Comparison of ENCODE assay signal across 9 mouse cellular contexts in genomic region chr11:61193392-61193791, GRCm38 (mm10). TPM values are rescaled to one million over a fixed set of nuclear protein-coding genes. Genes with fewer than 3 reads are reported as not detected.
DNase-seq lines count a peak whose midpoint lies in the region; ATAC-seq and TF ChIP-seq lines count a peak whose summit lies in the region.
"Had no signal": no experiment of that assay in that cellular context is flagged by ENCODE, and none has a peak within 500 bp of the region (broad histone marks: within the 10 kb centered on the region; RNA-seq: fewer than 3 reads in every experiment).

No protein-coding gene starts in this region.

- no peak overlapping the region for H3K4me2 ChIP-seq in forebrain, embryonic 11.5 days (ENCODE audit: low read depth, low read length, severe bottlenecking)
- H3K4me2 ChIP-seq in forebrain, embryonic 15.5 days (replicated peaks), result no peak overlapping the region
- H3K4me2 ChIP-seq in hindbrain, postnatal 0 days (ENCODE audit: low read depth, low read length), result no peak overlapping the region
- H3K4me2 ChIP-seq in midbrain, embryonic 11.5 days, result no peak overlapping the region

- H3K27ac ChIP-seq in forebrain, embryonic 11.5 days (ENCODE audit: low read depth, low read length), result no peak overlapping the region
- no peak overlapping the region for H3K27ac ChIP-seq in forebrain, embryonic 15.5 days (replicated peaks)
- H3K27ac ChIP-seq in hindbrain, postnatal 0 days, result no peak overlapping the region
- H3K27ac ChIP-seq in midbrain, embryonic 11.5 days (ENCODE audit: low read depth, low read length), result no peak overlapping the region
- H3K27ac ChIP-seq in spleen, adult 2 months (ENCODE audit: insufficient read depth, low read length), result no peak overlapping the region

- no peak overlapping the region for H3K9ac ChIP-seq in forebrain, embryonic 11.5 days (ENCODE audit: low read length)
- H3K9ac ChIP-seq in forebrain, embryonic 15.5 days (replicated peaks), result no peak overlapping the region
- no peak overlapping the region for H3K9ac ChIP-seq in hindbrain, postnatal 0 days (replicated peaks; ENCODE audit: low read length)
- no peak overlapping the region for H3K9ac ChIP-seq in midbrain, embryonic 11.5 days (ENCODE audit: low read length)

- no peak for ATAC-seq in forebrain, embryonic 11.5 days (replicated peaks; ENCODE audit: low FRiP score)
- ATAC-seq in forebrain, embryonic 15.5 days (replicated peaks), result no peak
- ATAC-seq in hindbrain, postnatal 0 days, result peak; percentile 78
- no peak for ATAC-seq in midbrain, embryonic 11.5 days (ENCODE audit: low FRiP score)

- 12% methylated on average over 9 of the region's 9 CpGs for WGBS in forebrain, embryonic 11.5 days
- 8% methylated on average over 9 of the region's 9 CpGs for WGBS in forebrain, embryonic 15.5 days
- 12% methylated on average over 9 of the region's 9 CpGs for WGBS in hindbrain, postnatal 0 days
- 9% methylated on average over 9 of the region's 9 CpGs for WGBS in midbrain, embryonic 11.5 days
- 4% methylated on average over 9 of the region's 9 CpGs for WGBS in spleen, adult 2 months

- H3K9me3 ChIP-seq in forebrain, embryonic 11.5 days (ENCODE audit: control insufficient read depth, low read length), result no peaks in the 10 kb centered on the region
- no peaks in the 10 kb centered on the region for H3K9me3 ChIP-seq in forebrain, embryonic 15.5 days
- H3K9me3 ChIP-seq in hindbrain, postnatal 0 days (ENCODE audit: low read length), result no peaks in the 10 kb centered on the region
- H3K9me3 ChIP-seq in midbrain, embryonic 11.5 days (ENCODE audit: control insufficient read depth, low read length), result no peaks in the 10 kb centered on the region

- H3K4me3 ChIP-seq in forebrain, embryonic 11.5 days (ENCODE audit: low read depth, low read length), result no peak overlapping the region
- no peak overlapping the region for H3K4me3 ChIP-seq in forebrain, embryonic 15.5 days
- H3K4me3 ChIP-seq in hindbrain, postnatal 0 days (ENCODE audit: low read length), result no peak overlapping the region
- H3K4me3 ChIP-seq in midbrain, embryonic 11.5 days (ENCODE audit: low read depth, low read length), result no peak overlapping the region
- H3K4me3 ChIP-seq in spleen, adult 2 months (ENCODE audit: extremely low read depth, insufficient read depth, insufficient read length), result no peak overlapping the region
- H3K4me3 ChIP-seq: myocyte had no signal

- DNase-seq in forebrain, embryonic 11.5 days (ENCODE audit: low spot score), result peak; percentile 86
- DNase-seq in c-Kit-positive CD71-positive TER-119-positive erythroid progenitor cells, embryonic 14.5 days (ENCODE audit: low spot score), result peak; percentile 55
- DNase-seq in frontal cortex, adult 2 months (ENCODE audit: extremely low spot score in 1 of 2, low spot score in 1 of 2), result peak; percentile 34 to 90
- peak; percentile 91 for DNase-seq in hindbrain, postnatal 0 days (ENCODE audit: low spot score)
- DNase-seq in left cerebral cortex, adult 11 months (ENCODE audit: low spot score), result peak; percentile 65
- peak; percentile 97 for DNase-seq in midbrain, embryonic 11.5 days (ENCODE audit: low spot score, missing footprints)
- DNase-seq in spleen, adult 2 months (ENCODE audit: low read depth in 1 of 2, low spot score in 2 of 2), result peak; percentile 46 to 68

- H3K27me3 ChIP-seq in forebrain, embryonic 11.5 days (ENCODE audit: control insufficient read depth, insufficient read depth, low read length), result no peaks in the 10 kb centered on the region
- H3K27me3 ChIP-seq in forebrain, embryonic 15.5 days, result no peaks in the 10 kb centered on the region
- H3K27me3 ChIP-seq in hindbrain, postnatal 0 days (ENCODE audit: insufficient read depth, low read length), result no peaks in the 10 kb centered on the region
- H3K27me3 ChIP-seq in midbrain, embryonic 11.5 days (ENCODE audit: control insufficient read depth, insufficient read depth, low read length), result no peaks in the 10 kb centered on the region
- no peaks in the 10 kb centered on the region; the same call in 1 of the 2 replicates for H3K27me3 ChIP-seq in spleen, adult 2 months (ENCODE audit: control insufficient read depth, insufficient read depth, low read length)

- H3K36me3 ChIP-seq in forebrain, embryonic 11.5 days (ENCODE audit: control insufficient read depth, insufficient read depth, low read length), result no peaks in the 10 kb centered on the region
- H3K36me3 ChIP-seq in forebrain, embryonic 15.5 days, result no peaks in the 10 kb centered on the region
- H3K36me3 ChIP-seq in hindbrain, postnatal 0 days (ENCODE audit: insufficient read depth, low read length), result no peaks in the 10 kb centered on the region
- H3K36me3 ChIP-seq in midbrain, embryonic 11.5 days (ENCODE audit: control insufficient read depth, insufficient read depth, low read length), result no peaks in the 10 kb centered on the region
- no peaks in the 10 kb centered on the region for H3K36me3 ChIP-seq in spleen, adult 2 months (ENCODE audit: control insufficient read depth, insufficient read depth, low read length)

- no peak for TF ChIP-seq POLR2A in spleen, adult 2 months (IDR thresholded peaks at IDR 0.05; ENCODE audit: low read depth, low read length)

- TF ChIP-seq CTCF in hindbrain, postnatal 0 days (IDR thresholded peaks at IDR 0.05; ENCODE audit: low read depth), result peak; percentile 97
- peak; percentile 91 for TF ChIP-seq CTCF in spleen, adult 2 months (IDR thresholded peaks at IDR 0.05; ENCODE audit: extremely low read depth, insufficient read depth, insufficient read length, insufficient replicate concordance)

- no peaks in the 10 kb centered on the region for H3K4me1 ChIP-seq in forebrain, embryonic 11.5 days (replicated peaks; ENCODE audit: control insufficient read depth, insufficient read depth, low read length)
- H3K4me1 ChIP-seq in forebrain, embryonic 15.5 days, result no peaks in the 10 kb centered on the region
- no peaks in the 10 kb centered on the region for H3K4me1 ChIP-seq in hindbrain, postnatal 0 days (ENCODE audit: insufficient read depth, low read length)
- H3K4me1 ChIP-seq in midbrain, embryonic 11.5 days (ENCODE audit: control insufficient read depth, insufficient read depth, low read length), result no peaks in the 10 kb centered on the region
- H3K4me1 ChIP-seq in spleen, adult 2 months (ENCODE audit: control insufficient read depth, insufficient read depth, insufficient read length), result no peaks in the 10 kb centered on the region

RNA-seq across cellular contexts. Expression of gene Aldh3a1, which starts 13.9 kb away (rescaled TPM):
- polyA plus RNA-seq in forebrain, embryonic 11.5 days (2014; fragmentation: Nextera tagmentation; extraction: Ambion mirVana), result not detected in 2 replicates
- 0.14 and 0.28 TPM in 2 replicates for polyA plus RNA-seq in forebrain, embryonic 15.5 days (2015; fragmentation: Nextera tagmentation; extraction: Ambion mirVana)
- 0.48 and 0.84 TPM in 2 replicates for polyA plus RNA-seq in frontal cortex, adult 2 months (2012; rRNA removed)
- total RNA-seq in hindbrain, postnatal 0 days (2014; rRNA removed), result 0.63 and 0.93 TPM in 2 replicates
- polyA plus RNA-seq in hindbrain, postnatal 0 days (2015; fragmentation: Nextera tagmentation; extraction: Ambion mirVana), result 0.94 and 1.1 TPM in 2 replicates
- polyA plus RNA-seq in midbrain, embryonic 11.5 days (2014; fragmentation: Nextera tagmentation; extraction: Ambion mirVana), result not detected in 2 replicates
- polyA plus RNA-seq in spleen, adult 2 months (2012; rRNA removed), result 0.69 and 1.2 TPM in 2 replicates

RNA-seq across cellular contexts. Expression of gene Usp22, which starts 18.5 kb away (rescaled TPM):
- polyA plus RNA-seq in forebrain, embryonic 11.5 days (2014; fragmentation: Nextera tagmentation; extraction: Ambion mirVana), result 259 and 277 TPM in 2 replicates
- polyA plus RNA-seq in forebrain, embryonic 15.5 days (2015; fragmentation: Nextera tagmentation; extraction: Ambion mirVana), result 419 and 436 TPM in 2 replicates
- 152 and 176 TPM in 2 replicates for polyA plus RNA-seq in frontal cortex, adult 2 months (2012; rRNA removed)
- 526 and 577 TPM in 2 replicates for total RNA-seq in hindbrain, postnatal 0 days (2014; rRNA removed)
- polyA plus RNA-seq in hindbrain, postnatal 0 days (2015; fragmentation: Nextera tagmentation; extraction: Ambion mirVana), result 251 and 278 TPM in 2 replicates
- polyA plus RNA-seq in midbrain, embryonic 11.5 days (2014; fragmentation: Nextera tagmentation; extraction: Ambion mirVana), result 284 and 292 TPM in 2 replicates
- polyA plus RNA-seq in spleen, adult 2 months (2012; rRNA removed), result 17.5 and 22.2 TPM in 2 replicates
